Mouse (Mus musculus) hindbrain, embryonic 11.5 days (tissue): ENCODE data around the gene Stx8. TPM values are rescaled to one million over a fixed set of nuclear protein-coding genes. Genes with fewer than 3 reads are reported as not detected.

ENCODE experiments used
- ATAC-seq: fragments of 200-750 bp; cut with Nextera tagmentation; 2 replicates; pipeline ENCODE4 v1.8.0; 2017; ENCODE audit warnings: mild to moderate bottlenecking, moderate TSS enrichment, moderate library complexity; ENCODE audit not compliant: low FRiP score
- DNase-seq: peaks from one replicate; pipeline ENCODE4 v3.0.0-alpha.2; 2015; ENCODE audit warnings: low spot score
- H3K27ac ChIP-seq: fragments of 300-500 bp; sonication (generic); 2 replicates; pipeline ENCODE4 v1.5.1; 2014; ENCODE audit warnings: mild to moderate bottlenecking, low read depth, low read length
- H3K27me3 ChIP-seq: fragments of 300-500 bp; sonication (generic); 2 replicates; pipeline ENCODE4 v1.6.1; 2014; ENCODE audit warnings: mild to moderate bottlenecking, low read length, moderate library complexity, mixed read lengths; ENCODE audit not compliant: control insufficient read depth, insufficient read depth
- H3K36me3 ChIP-seq: fragments of 300-500 bp; sonication (generic); 2 replicates; pipeline ENCODE4 v1.6.1; 2014; ENCODE audit warnings: mild to moderate bottlenecking, low read length, moderate library complexity, mixed read lengths; ENCODE audit not compliant: control insufficient read depth, insufficient read depth
- H3K4me1 ChIP-seq: fragments of 300-500 bp; sonication (generic); replicated peaks from 2 replicates; pipeline ENCODE4 v1.6.1; 2014; ENCODE audit warnings: low read length, mixed read lengths; ENCODE audit not compliant: control insufficient read depth, insufficient read depth
- H3K4me2 ChIP-seq: fragments of 300-500 bp; sonication (generic); replicated peaks from 2 replicates; pipeline ENCODE4 v1.6.1; 2014; ENCODE audit warnings: mild to moderate bottlenecking, low read depth, low read length
- H3K4me3 ChIP-seq: fragments of 300-500 bp; sonication (generic); 2 replicates; pipeline ENCODE4 v1.5.1; 2014; ENCODE audit warnings: low read depth, low read length
- H3K9ac ChIP-seq: fragments of 300-500 bp; sonication (generic); 2 replicates; pipeline ENCODE4 v1.6.1; 2014; ENCODE audit warnings: low read depth, low read length
- H3K9me3 ChIP-seq: fragments of 300-500 bp; sonication (generic); 2 replicates; pipeline ENCODE4 v1.6.1; 2016; ENCODE audit warnings: low read length; ENCODE audit not compliant: control insufficient read depth
- WGBS: fragments of 180-500 bp; shearing (Covaris S2); extraction: QIAGEN DNeasy Blood & Tissue Kit; methylation state at CpG from one replicate; pipeline ENCODE4 v1.1.7; 2014; 5-methylcytosine and 5-hydroxymethylcytosine counted together
- polyA plus RNA-seq: library from polyadenylated mRNA; unstranded; fragments of >200 nt; fragmentation: Nextera tagmentation; extraction: Ambion mirVana; gene quantifications from 2 replicates; pipeline ENCODE4 v1.2.1, GENCODE M21; 2014

Gene Stx8
- polyA plus RNA-seq, 1 experiment from 2014 or later = 63.0 TPM

- peak; percentile 37 for DNase-seq
Measured at GRCm38 (mm10) chr11:68226654-68227057, 260.7 kb downstream of the Stx8 start.

GRCm38 (mm10) chr11:68227837-68228236 lies 261.8 kb downstream of the Stx8 start:
- H3K4me3 ChIP-seq = no peak overlapping the region
- WGBS = 77% methylated on average over 6 of the region's 6 CpGs
- 0 out of 2 replicates have a peak, but pooled peaks cover 3% of the 10 kb centered on the region for H3K9me3 ChIP-seq
- no peak overlapping the region for H3K27ac ChIP-seq
- no peak overlapping the region for H3K9ac ChIP-seq
- no peaks in the 10 kb centered on the region for H3K36me3 ChIP-seq
- H3K4me1 ChIP-seq = peaks cover 13% of the 10 kb centered on the region
- peaks cover 7% of the 10 kb centered on the region; the same call in 1 of the 2 replicates for H3K27me3 ChIP-seq
- ATAC-seq (no peak), DNase-seq (no peak)
- H3K4me2 ChIP-seq = no peak overlapping the region

More at GRCm38 (mm10) chr11:68226654-68227057, 260.7 kb downstream of the Stx8 start:
- Histone ChIP-seq H3K36me3 (no peaks in the 10 kb centered on the region), H3K27me3 (peaks cover 7% of the 10 kb centered on the region; the same call in 1 of the 2 replicates), H3K4me2 (no peak overlapping the region), H3K9ac (0 out of 2 replicates have a peak overlapping the region, but pooled peaks have one; percentile 1), H3K4me1 (peaks cover 13% of the 10 kb centered on the region), H3K9me3 (0 out of 2 replicates have a peak, but pooled peaks cover 2% of the 10 kb centered on the region), H3K4me3 (no peak overlapping the region), H3K27ac (peak overlapping the region; percentile 53; the same call in 1 of the 2 replicates)
- ATAC-seq = peak; percentile 54; the same call in 1 of the 2 replicates
- 21% methylated on average over 5 of the region's 5 CpGs for WGBS

DNA sequence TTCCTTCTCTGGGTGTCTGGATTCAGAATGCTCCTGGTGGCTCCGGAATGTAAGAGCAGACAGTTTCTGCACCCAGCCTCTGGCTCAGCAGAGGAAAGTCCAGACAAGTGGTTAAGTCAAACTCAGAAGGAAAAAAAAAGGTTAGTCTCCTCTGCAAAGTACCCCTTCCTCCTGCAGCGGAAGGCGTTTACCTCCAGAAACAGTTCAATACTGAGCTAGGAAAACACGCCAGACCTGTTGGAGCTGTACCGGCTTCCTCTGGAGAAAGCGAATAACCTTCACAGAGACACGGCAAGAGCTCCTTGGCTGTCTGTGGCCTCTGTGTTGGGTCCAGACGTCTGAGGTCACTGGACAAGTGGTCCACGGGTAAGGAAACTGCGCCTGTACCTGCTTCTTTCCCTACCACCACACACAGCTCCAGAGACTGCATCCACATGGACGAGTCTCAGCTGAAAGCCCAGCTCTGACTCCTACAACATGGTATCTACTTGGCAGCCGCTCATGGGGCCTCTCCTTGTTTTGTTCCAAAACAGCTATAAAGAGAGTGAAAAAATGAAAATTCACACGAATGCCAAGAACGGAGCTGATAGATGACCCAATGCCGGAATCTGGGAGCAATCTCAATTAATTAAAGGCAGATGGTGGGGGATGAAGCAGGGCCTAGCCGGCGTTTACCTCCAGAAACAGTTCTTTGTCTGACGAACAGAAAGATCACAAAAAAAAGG lies 263.1 kb downstream of the Stx8 start:
- Histone ChIP-seq H3K4me1 (peaks cover 13% of the 10 kb centered on the region), H3K9ac (0 out of 2 replicates have a peak overlapping the region, but pooled peaks have one; percentile 2), H3K4me3 (no peak overlapping the region), H3K9me3 (0 out of 2 replicates have a peak, but pooled peaks cover 3% of the 10 kb centered on the region), H3K36me3 (no peaks in the 10 kb centered on the region), H3K27me3 (peaks cover 15% of the 10 kb centered on the region; the same call in 1 of the 2 replicates), H3K4me2 (no peak overlapping the region), H3K27ac (0 out of 2 replicates have a peak overlapping the region, but pooled peaks have one; percentile 4)
- ATAC-seq (no peak), DNase-seq (peak; percentile 43)
- 44% methylated on average over 18 of the region's 18 CpGs for WGBS

DNA sequence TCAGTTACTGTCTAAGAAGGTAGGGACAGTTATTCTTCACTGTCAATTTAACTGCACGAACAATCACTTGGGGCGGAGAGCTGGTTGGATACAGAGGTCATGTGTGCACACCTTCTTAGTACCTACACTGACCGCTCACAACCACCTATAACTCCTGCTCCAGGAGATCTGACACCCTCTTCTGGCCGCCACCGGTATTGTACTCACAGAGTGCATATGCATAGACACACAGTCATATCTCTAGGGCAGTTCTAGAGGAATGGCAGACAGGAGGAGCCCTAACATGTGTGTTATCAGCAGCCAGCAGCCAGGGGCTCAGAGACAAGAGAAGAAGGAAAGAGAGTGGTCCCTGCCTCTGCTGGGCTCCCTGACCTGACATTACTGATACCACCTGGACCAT lies 265.6 kb downstream of the Stx8 start:
- Histone ChIP-seq H3K27ac (no peak overlapping the region), H3K9me3 (0 out of 2 replicates have a peak, but pooled peaks cover 3% of the 10 kb centered on the region), H3K4me3 (no peak overlapping the region), H3K4me2 (no peak overlapping the region), H3K9ac (no peak overlapping the region), H3K27me3 (peaks cover 28% of the 10 kb centered on the region), H3K36me3 (no peaks in the 10 kb centered on the region), H3K4me1 (peaks cover 13% of the 10 kb centered on the region)
- WGBS = 93% methylated on average over 5 of the region's 5 CpGs
- DNase-seq (no peak), ATAC-seq (no peak)

DNA sequence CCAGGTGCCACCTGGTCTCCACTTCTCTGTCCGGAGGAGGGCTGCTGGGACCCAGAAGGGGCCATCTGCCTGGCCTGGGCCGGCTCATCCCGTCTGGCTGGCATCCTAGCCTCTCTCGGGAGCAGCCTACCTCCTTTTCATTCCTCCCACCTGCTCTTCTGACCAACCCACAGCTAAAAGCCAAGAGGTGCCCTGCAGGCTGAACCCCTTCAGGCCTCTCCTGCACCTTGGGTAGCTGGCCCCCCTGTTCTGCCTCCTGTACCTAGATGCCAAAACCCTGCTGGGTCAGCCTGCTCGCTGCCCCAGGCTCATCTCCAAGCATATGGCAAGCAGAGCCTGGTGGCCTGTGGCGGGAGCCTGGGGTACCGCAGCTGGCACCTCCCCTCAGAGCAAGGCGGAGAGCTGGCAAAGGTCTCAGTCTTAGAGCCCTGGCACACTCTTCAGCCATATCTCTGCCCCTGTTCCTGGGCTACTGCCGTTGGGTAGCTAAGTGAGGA lies 267.5 kb downstream of the Stx8 start:
- no peak for ATAC-seq
- H3K27me3 ChIP-seq = peaks cover 37% of the 10 kb centered on the region
- no peaks in the 10 kb centered on the region for H3K36me3 ChIP-seq
- no peak for DNase-seq
- no peak overlapping the region for H3K27ac ChIP-seq
- 0 out of 2 replicates have a peak, but pooled peaks cover 3% of the 10 kb centered on the region for H3K9me3 ChIP-seq
- no peak overlapping the region for H3K9ac ChIP-seq
- H3K4me2 ChIP-seq = no peak overlapping the region
- WGBS = 84% methylated on average over 9 of the region's 9 CpGs
- no peak overlapping the region for H3K4me3 ChIP-seq
- peaks cover 9% of the 10 kb centered on the region for H3K4me1 ChIP-seq

DNA sequence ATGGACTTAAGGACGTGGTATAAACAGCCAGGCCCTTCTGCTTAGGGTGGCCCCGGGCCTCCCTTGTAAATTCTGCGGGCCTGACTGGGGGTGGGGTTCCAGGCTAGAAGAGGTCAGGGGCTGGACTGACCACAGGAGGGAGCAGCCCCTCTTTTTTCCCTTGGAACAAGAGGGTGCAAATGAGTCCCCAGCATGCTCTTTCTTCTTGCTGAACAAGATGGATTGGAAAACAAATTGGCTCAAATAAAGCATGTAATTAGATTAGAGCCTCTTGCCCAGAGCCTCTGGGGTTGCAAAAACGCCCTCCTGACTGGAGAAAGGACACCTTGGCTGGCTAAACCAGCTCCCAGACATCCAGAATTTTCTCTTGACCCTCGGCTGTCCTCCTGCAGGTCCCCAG lies 273.8 kb downstream of the Stx8 start:
- H3K36me3 ChIP-seq = no peaks in the 10 kb centered on the region
- no peak overlapping the region for H3K9ac ChIP-seq
- no peaks in the 10 kb centered on the region for H3K9me3 ChIP-seq
- no peak overlapping the region for H3K27ac ChIP-seq
- ATAC-seq (peak; percentile 43), DNase-seq (peak; percentile 40)
- WGBS = 27% methylated on average over 5 of the region's 5 CpGs
- H3K4me3 ChIP-seq = no peak overlapping the region
- peaks cover 50% of the 10 kb centered on the region for H3K27me3 ChIP-seq
- 0 out of 2 replicates have a peak, but pooled peaks cover 2% of the 10 kb centered on the region for H3K4me1 ChIP-seq
- H3K4me2 ChIP-seq = no peak overlapping the region

GRCm38 (mm10) chr11:68244254-68244991 lies 278.4 kb downstream of the Stx8 start:
- Histone ChIP-seq H3K9ac (no peak overlapping the region), H3K9me3 (no peaks in the 10 kb centered on the region), H3K36me3 (no peaks in the 10 kb centered on the region), H3K27me3 (peaks cover 36% of the 10 kb centered on the region), H3K4me3 (no peak overlapping the region), H3K27ac (no peak overlapping the region), H3K4me1 (0 out of 2 replicates have a peak, but pooled peaks cover 4% of the 10 kb centered on the region), H3K4me2 (no peak overlapping the region)
- DNase-seq (no peak), ATAC-seq (no peak)
- 76% methylated on average over 16 of the region's 16 CpGs for WGBS

GRCm38 (mm10) chr11:68244992-68245261 lies 278.9 kb downstream of the Stx8 start:
- Histone ChIP-seq H3K9me3 (no peaks in the 10 kb centered on the region), H3K4me2 (no peak overlapping the region), H3K27me3 (peaks cover 36% of the 10 kb centered on the region), H3K4me1 (0 out of 2 replicates have a peak, but pooled peaks cover 4% of the 10 kb centered on the region), H3K27ac (no peak overlapping the region), H3K4me3 (no peak overlapping the region), H3K9ac (no peak overlapping the region), H3K36me3 (no peaks in the 10 kb centered on the region)
- DNase-seq (no peak), ATAC-seq (no peak)
- WGBS = 86% methylated on average over 5 of the region's 5 CpGs
